Mouse (Mus musculus) liver, postnatal 0 days (tissue): ENCODE measurements at regions not wholly inside any gene's neighbourhood (a gene's known extent, or its start where the extent isn't known, plus 50 kb on each side); places are given as distances from the start of the nearest gene placed in this dataset.

Source experiments
- CTCF ChIP-seq: sonication (generic); IDR thresholded peaks from 2 replicates; pipeline ENCODE4 v1.5.1; 2016; ENCODE audit warnings: antibody characterized with exemption, low read depth
- EP300 ChIP-seq: IDR thresholded peaks from 2 replicates; pipeline ENCODE4 v1.6.1; 2016; ENCODE audit warnings: antibody characterized with exemption, low read depth, mild to moderate bottlenecking

- no peak for TF ChIP-seq CTCF
- no peak for TF ChIP-seq EP300
Observed at GRCm38 (mm10) chr1:41186991-41187390, 381.6 kb downstream of the Tmem182 start.
